Mouse (Mus musculus) spleen, adult 18-20 months (tissue): Measurements from ENCODE around the gene Asap2.

Experiments
- DNase-seq, 2 experiments: peaks; one replicate each; pipeline ENCODE4 v3.0.0; 2022; ENCODE audit warnings: mixed read lengths in 2 of 2

The Asap2 gene

GRCm38 (mm10) chr12:21268083-21268616, 277.9 kb downstream of the Asap2 start:
- no peak for DNase-seq

DNA sequence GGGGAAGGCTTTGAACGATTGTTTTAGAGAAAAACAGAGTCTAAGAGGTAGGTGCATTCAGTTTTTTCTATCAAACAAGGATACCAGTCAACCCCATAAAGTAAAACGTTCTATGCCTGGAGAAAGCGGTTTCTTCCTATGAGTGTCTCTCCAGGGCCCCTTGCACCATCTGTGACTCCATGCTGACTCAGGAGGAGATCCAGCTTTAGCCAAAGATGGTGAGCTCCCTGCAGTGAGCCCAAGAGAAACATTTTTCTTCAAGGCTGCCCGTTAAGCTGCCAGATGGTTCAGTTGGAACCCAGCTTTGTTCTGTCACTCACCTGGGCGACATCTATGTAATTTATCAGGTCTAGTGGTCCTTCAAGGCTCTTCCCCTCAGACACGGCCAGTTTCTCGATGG, 284.2 kb downstream of the Asap2 start:
- no peak for DNase-seq

GRCm38 (mm10) chr12:21277352-21277864, 287.1 kb downstream of the Asap2 start:
- no peak for DNase-seq

DNA sequence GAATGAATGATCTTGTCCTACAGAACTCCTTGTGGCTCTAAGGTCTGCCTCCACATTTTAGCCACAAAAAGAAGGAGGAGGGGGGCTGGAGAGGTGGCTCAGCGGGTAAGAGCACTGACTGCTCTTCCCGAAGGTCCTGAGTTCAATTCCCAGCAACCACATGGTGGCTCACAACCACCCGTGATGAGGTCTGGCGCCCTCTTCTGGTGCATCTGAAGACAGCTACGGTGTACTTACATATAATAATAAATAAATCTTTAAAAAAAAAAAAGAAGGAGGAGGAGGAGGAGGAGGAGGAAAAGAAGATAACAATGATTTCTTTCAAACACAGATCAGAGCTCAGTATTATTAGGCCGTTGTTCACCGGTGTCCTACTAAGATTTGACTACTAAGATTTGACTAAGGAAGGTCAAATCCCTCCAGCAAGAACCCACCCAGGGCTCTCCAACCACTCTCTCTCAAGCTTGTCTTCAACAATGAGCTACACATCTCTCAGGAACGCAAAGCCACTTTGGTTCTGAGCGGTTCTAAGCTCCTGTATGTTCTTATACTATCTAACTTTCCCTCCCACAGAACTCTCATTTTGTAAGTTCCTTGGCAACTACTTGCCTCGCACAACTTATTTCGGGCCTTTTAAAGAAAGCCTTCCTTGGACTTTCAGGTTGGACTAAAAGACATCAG, 294.6 kb downstream of the Asap2 start, which contains the start of gene Cpsf3:
Gene Cpsf3 (plus strand): TSS at position 631 of the 681 bp plus-strand sequence.
- no peak for DNase-seq

DNA sequence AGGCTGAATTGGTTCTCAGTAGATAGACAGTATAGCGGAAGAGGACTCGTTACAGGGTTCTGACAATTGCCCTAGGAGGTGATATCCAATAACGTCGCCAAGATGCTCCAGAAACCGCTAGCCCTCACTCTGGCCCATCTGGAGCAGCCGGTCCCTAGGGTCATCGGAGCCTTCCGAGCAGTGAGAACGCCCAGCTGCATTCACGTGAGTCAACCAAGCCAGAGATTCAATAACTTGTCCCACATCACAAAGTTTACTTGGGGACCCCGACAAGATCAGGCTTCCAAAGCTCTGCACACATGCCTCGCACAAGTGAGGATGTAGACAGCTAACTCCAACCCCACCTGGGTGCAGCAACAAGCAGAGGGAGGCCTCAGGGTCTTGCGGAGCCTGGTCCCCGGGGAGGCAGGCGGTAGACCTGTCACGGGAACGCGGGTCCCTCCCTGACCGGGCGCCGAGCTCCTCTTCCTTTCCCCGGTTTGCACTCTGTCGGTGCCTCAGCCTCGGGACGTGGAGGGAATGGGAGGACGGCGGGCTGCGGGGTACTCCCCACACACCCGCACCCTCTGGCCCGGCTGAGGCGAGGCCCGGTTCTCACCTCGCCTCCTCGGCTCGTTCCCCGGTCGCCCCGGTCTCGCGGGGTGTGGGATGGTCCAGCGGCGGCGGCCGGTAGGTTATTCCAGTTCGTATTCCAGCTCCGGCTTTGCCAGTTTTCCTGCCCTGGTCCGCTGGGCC, 295.4 kb downstream of the Asap2 start:
- DNase-seq = no peak

- DNase-seq = peak; percentile 95 to 97
Measured at GRCm38 (mm10) chr12:21286243-21286622, 296.0 kb downstream of the Asap2 start, which contains the start of gene Itgb1bp1. TSS of gene Itgb1bp1 (minus strand) at chr12:21286284.

DNA sequence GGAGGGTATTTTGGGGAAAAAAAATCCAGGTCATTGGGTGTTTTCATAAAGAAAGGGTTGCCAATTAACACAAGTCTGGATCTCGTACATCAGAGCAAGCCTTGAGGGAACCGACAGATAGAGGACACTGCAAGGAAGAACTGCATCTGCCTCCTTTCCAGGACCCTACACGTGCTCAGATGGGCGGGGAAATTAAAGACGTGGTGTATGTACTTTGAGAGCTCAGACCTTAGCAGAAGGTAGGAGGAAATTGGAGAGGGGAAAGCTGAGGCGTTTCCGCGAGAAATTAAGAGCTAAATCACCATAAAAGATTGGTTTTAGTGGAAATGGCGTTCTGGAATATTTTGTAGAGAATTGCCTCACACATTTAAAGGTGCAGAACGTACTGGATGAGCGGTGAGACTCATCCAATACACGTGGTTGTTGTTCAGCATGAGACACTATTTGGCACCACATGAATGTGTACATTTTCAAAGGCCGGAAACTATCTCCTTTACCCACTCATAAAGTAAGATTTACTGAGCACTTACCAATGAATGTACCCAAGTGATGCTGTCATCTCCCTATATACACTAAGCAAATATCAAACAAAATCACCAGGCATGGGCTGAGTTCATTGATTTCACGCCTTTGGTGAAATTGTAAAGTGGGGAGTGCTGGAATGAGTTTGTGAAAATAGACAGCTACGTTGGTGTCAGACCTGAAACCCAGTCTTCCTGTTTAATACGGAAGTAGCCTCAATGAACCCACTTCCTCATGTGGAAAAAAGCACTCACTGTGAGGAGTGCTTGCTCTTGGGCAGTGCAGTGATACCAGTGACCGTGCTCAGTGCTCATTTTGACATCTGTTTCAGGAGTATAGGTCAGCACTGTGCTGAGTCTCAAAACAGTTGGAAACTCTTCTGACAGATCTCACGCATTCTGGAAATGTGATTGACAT, 296.7 kb downstream of the Asap2 start:
- DNase-seq = peak in 1 of 2 experiments; percentile 22

- no peak for DNase-seq
Measured at GRCm38 (mm10) chr12:21288716-21289395, 298.6 kb downstream of the Asap2 start.

DNA sequence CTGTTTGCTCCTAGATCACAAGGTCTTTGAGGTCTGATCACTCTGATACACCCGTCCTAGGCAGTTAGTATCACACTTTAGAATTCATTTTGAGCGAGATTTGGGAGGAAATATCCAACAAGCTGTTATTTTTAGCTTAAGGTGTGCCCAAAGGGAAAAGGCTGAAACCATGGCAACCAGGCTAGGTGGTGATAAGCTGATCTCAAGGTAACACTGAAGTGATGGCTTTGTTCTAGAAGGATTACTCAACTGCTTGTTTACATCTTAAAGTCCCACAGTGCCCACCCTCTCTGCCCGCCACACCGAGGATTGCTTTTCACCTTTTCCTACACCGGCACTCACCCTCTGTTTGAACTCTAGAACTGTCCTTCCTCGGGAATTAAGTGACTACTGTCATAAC, 299.4 kb downstream of the Asap2 start:
- DNase-seq = no peak

- DNase-seq = no peak
Measured at GRCm38 (mm10) chr12:21298856-21299255, 308.6 kb downstream of the Asap2 start.

GRCm38 (mm10) chr12:21301324-21301723, 311.1 kb downstream of the Asap2 start:
- DNase-seq = no peak

GRCm38 (mm10) chr12:21301932-21302331, 311.7 kb downstream of the Asap2 start:
- DNase-seq = no peak

DNA sequence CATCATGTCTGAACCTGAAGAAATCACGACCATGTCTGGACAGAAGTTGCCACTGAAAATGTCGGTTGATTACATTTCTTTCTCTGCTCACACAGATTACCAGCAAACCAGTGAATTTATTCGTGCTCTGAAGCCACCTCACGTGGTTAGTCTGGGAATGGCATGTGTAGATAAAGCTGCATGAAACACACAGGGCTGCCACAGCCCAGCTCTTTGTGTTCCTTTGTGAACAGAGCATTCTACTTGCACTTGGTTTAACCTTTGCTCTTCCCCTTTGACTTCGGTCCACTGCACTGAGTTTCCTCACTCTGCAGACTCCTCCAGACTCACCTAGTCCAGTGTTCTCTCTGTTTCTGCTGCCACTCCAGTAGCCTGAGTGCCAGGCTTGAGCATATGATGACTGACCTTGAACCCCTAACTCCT, 312.1 kb downstream of the Asap2 start:
- DNase-seq = no peak

DNA sequence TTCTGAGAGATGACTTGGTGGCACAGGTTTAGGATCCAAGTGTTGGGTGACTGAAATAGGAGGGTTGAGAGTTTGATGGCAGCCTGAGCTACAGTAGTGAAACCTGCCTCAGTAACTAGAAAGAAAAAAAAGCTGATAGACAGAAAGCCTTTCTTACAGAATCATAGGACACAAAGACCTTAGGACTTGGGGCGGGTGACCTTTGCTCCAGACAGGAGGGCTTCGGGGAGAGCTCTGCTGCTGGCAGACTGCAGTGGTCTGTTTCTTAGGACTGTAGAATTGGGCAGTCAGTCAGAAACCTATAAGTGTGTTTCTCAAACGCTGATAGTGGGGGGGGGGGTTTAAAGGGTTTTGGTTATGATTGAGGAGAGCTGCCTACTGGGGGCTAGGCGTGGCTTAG, 315.5 kb downstream of the Asap2 start:
- no peak for DNase-seq

DNA sequence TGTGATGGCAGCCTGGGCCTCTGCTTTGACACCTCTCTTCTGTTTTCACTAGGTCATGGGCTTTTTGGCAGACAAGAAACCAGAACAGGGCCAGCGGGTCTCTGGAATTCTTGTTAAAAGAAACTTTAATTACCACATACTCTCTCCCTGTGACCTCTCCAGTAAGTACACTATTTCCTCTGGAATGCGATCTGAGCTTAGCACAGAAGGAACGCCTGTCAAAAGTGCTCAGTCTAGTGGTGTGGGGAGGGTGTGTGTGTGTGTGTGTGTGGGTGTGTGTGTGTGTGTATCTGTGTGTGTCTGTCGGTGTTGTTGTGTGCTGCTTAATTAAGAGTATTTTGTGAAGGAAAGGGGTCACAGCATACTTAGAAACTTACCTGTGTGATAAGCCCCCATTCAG, 316.5 kb downstream of the Asap2 start:
- DNase-seq = no peak

GRCm38 (mm10) chr12:21312201-21312600, 321.9 kb downstream of the Asap2 start:
- no peak for DNase-seq

GRCm38 (mm10) chr12:21315923-21316868, 325.9 kb downstream of the Asap2 start, which contains the start of gene Iah1:
TSS of gene Iah1 (plus strand) at chr12:21316389.
- peak; percentile 84 to 94 for DNase-seq

GRCm38 (mm10) chr12:21316869-21317265, 326.6 kb downstream of the Asap2 start:
- no peak for DNase-seq

- DNase-seq = peak; percentile 61 to 80
Measured at GRCm38 (mm10) chr12:21318143-21318895, 328.1 kb downstream of the Asap2 start.
